Mouse (Mus musculus) spleen, adult 12 weeks (tissue): Measurements from ENCODE around the gene Lyrm1.

Source experiments
- DNase-seq: peaks from one replicate; pipeline ENCODE4 v3.0.0; 2022; ENCODE audit warnings: low spot score

The Lyrm1 gene

GRCm38 (mm10) chr7:119892198-119892597 is 3.5 kb upstream of the Lyrm1 start:
- DNase-seq, result no peak

- no peak for DNase-seq
These were observed 2.9 kb upstream of the Lyrm1 start for GRCm38 (mm10) chr7:119892742-119893141.

- peak; percentile 5 for DNase-seq
These were observed 680 bp upstream of the Lyrm1 start for GRCm38 (mm10) chr7:119894818-119895544.

GRCm38 (mm10) chr7:119897521-119898109 is 2.0 kb downstream of the Lyrm1 start:
- DNase-seq, result no peak

GRCm38 (mm10) chr7:119898247-119898856 is 2.7 kb downstream of the Lyrm1 start:
- DNase-seq, result no peak

GRCm38 (mm10) chr7:119899386-119900057 is 3.9 kb downstream of the Lyrm1 start:
- DNase-seq, result no peak

- DNase-seq, result no peak
These were observed 11.0 kb downstream of the Lyrm1 start for GRCm38 (mm10) chr7:119906523-119907215.

- DNase-seq, result no peak
These were observed 16.1 kb downstream of the Lyrm1 start for GRCm38 (mm10) chr7:119911727-119912126.

GRCm38 (mm10) chr7:119920457-119920856 is 24.8 kb downstream of the Lyrm1 start:
- DNase-seq, result no peak

GRCm38 (mm10) chr7:119921054-119921453 is 25.4 kb downstream of the Lyrm1 start:
- DNase-seq, result no peak

GRCm38 (mm10) chr7:119928783-119929440 is 33.3 kb downstream of the Lyrm1 start:
- no peak for DNase-seq

GRCm38 (mm10) chr7:119936321-119936720 is 40.7 kb downstream of the Lyrm1 start:
- DNase-seq, result no peak

GRCm38 (mm10) chr7:119937036-119937435 is 41.4 kb downstream of the Lyrm1 start:
- DNase-seq, result no peak

- DNase-seq, result no peak
These were observed 45.9 kb downstream of the Lyrm1 start for GRCm38 (mm10) chr7:119941569-119941968.

GRCm38 (mm10) chr7:119954047-119954446 is 58.4 kb downstream of the Lyrm1 start:
- no peak for DNase-seq

- DNase-seq, result no peak
These were observed 61.8 kb downstream of the Lyrm1 start for GRCm38 (mm10) chr7:119957421-119957820.

GRCm38 (mm10) chr7:119959091-119959490 is 63.4 kb downstream of the Lyrm1 start:
- no peak for DNase-seq

GRCm38 (mm10) chr7:119959491-119959890 is 63.8 kb downstream of the Lyrm1 start:
- DNase-seq, result no peak

- no peak for DNase-seq
These were observed 64.3 kb downstream of the Lyrm1 start for GRCm38 (mm10) chr7:119960006-119960405.

GRCm38 (mm10) chr7:119960546-119960945 is 64.9 kb downstream of the Lyrm1 start:
- no peak for DNase-seq

- DNase-seq, result no peak
These were observed 65.4 kb downstream of the Lyrm1 start for GRCm38 (mm10) chr7:119961107-119961506.

GRCm38 (mm10) chr7:119965205-119965604 is 69.5 kb downstream of the Lyrm1 start:
- DNase-seq, result no peak
